Mouse (Mus musculus) heart, postnatal 25 days (tissue): Measurements from ENCODE around the gene Stxbp4. TPM values are rescaled to one million over a fixed set of nuclear protein-coding genes. Genes with fewer than 3 reads are reported as not detected.

Experiments
- DNase-seq: peaks from one replicate; pipeline ENCODE4 v3.0.0; 2022; ENCODE audit warnings: low spot score
- intact Hi-C: fragments of 180-260 bp; cut with DNase I; formaldehyde crosslinking; loops from one replicate; pipeline ENCODE4 v1.15.1; 2025
- total RNA-seq, 2 experiments: library from RNA; stranded (reverse); gene quantifications; 2 replicates each; pipeline ENCODE4 v1.2.3; 2021

Gene Stxbp4
- total RNA-seq, 2 experiments from 2014 or later, result 5.0 to 5.8 TPM

DNA sequence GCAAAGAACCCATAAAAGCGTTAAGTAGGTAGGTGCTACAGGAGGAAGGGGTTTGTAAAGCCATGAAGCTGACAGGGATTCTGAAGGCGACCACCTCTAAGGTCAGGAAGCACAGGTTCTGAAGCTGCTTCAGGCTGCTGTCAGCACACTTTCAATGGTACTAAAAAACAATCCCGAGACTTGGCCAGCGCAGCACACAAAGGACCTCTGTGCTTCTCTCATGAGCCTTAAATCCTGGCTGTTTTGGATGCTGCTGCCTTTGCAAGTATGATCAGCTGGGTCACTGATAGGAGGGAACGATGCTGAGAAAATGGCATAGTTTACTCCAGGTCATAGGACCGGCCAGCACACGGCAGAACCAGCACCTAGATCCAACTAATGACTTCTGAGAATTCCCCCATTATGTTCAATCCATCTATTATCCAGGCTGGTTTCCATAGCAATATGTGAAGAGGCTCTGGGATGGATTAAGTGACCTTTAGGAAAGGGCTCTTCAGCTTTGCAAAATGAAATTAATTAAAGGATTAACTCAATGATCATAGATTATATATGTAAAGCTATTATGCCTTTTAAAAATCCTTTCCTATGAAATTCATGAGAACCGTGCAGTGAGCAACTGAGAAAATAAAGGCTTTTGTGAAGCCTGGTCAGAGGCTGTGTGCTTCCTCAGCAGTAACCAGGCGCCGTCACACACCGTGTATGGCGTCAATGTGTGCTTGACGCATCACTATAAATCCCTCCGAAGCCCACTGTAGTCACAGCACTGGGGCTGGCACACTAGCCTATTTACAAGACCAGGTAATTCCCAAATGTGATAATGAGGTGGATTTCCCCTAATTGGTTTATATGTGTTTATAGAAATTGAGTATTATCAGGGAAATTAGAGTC lies 152.9 kb downstream of the Stxbp4 start:
- DNase-seq, result no peak
- intact Hi-C loops, result no loop called here

DNA sequence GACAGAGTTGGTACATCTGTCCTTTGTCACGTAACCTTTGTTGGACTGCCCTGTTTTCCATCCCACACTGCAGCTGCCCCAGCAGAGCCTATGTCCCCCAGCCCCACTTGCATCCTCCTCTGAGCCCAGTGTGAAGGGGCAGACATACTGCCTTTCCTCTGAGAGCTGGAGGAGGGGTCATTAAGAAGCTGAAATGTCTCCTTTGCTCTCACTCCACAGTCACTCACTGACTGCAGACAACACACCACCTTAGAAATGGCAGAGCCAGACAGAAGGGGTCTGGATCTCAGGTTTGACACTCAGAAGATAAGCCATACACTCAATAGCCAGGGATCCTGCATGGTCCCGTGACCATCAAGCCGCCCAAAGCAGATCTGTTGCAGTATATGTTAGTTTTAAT lies 154.1 kb downstream of the Stxbp4 start:
- no peak for DNase-seq
- intact Hi-C loops, result no loop called here

DNA sequence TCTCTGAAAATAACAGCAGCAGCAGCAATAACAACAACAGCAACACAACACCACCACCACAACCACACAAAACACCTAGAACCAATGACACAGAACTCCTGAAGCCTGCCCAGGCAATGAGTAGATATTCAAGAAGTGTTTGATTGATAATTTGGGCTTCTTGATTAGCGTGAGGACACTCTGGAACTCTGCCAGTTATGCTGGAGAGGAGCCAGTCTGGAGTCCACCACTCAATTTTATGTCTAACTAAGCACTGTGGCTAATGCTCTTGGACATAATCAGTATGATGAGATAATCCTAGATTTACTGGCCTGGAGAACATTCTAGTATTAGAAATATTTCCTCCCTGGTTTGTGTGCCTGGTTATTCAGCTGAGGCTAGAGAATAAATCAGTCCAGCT lies 156.1 kb downstream of the Stxbp4 start:
- no peak for DNase-seq
- intact Hi-C loops, result no loop called here

DNA sequence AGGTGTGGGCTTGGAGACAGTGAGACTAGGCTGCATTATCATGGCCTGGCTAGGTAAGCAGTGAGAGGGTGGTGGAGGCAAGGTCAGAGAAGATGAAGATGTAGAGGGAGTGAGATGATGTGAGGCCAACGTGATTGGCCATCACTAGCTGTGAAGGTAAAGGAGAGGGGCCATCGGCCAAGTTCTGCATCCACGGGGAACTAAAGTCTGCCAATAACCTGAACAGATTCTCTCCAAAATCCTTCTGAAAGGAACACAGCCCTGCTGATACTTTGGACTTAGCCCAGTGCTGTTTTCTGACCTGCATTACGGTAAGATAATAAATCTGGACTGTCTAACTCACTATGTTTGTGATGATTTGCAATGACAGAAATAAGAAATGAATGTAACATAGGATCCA lies 167.6 kb downstream of the Stxbp4 start:
- intact Hi-C loops, result no loop called here
- DNase-seq, result no peak

DNA sequence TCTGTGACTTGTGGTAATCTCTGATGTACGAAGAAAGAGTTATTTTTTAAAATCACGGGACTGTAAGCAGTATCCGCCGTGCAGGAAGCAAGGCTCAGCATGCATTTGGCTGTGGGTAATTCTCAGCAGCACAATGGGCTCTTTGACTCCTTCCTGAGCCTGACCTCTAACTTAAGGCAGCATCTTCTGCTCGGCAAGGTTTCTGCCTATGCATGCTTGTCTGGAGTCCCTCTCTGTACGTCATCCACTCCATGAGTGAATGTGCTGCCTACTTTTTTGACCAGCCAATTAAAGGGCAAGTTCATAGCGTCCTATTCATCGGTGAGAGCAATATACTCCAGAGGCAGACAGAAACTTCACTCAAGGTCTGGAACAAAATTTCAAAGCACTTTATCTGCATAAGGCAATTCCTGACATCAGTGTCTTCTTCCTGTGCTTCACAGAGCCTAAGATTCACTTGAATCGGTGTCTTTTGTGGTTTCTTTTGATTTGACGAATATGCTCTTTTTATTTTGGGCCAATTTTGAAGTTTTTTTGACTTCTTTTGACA lies 173.8 kb downstream of the Stxbp4 start:
- DNase-seq, result no peak

DNA sequence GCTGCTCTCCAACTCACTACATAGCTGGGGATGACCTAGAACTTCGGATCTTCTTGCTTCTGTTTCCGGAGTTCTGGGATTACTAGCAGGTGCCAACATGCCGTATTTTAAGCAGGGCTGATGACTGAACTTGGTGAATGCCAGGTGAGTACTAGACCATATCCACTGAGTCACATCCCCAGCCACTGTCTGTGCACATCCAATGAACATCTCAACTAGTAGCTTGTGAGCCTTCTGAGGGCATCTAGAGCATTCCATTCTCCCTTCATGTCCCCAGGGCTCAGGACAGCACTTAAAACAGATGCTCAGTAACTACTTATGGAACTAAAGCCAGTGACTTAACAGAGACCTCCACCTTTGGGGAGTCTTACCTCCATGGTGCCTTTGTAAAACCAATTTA lies 177.4 kb downstream of the Stxbp4 start:
- no peak for DNase-seq
- intact Hi-C loops, result no loop called here

More for the DNA sequence above, 173.8 kb downstream of the Stxbp4 start:
- intact Hi-C loops, result no loop called here

DNA sequence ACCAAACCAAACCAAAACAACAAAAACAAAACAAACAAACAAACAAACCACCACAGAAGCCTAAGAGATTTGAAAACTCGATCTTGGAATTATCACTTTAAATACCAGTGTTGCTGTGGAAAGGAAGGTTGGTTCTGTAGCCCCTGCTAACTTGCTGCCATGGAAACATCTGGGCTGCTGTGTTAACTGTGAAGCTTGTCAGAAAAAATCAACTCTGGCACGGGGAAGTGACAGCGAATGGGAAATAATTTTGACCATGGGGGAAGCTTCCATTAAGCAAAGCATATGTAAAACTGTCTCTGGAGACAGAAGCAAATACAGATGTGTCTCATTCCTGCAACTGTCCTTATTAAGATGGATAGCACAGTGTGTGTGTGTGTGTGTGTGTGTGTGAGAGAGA lies 185.8 kb downstream of the Stxbp4 start:
- no peak for DNase-seq
- intact Hi-C loops, result no loop called here

DNA sequence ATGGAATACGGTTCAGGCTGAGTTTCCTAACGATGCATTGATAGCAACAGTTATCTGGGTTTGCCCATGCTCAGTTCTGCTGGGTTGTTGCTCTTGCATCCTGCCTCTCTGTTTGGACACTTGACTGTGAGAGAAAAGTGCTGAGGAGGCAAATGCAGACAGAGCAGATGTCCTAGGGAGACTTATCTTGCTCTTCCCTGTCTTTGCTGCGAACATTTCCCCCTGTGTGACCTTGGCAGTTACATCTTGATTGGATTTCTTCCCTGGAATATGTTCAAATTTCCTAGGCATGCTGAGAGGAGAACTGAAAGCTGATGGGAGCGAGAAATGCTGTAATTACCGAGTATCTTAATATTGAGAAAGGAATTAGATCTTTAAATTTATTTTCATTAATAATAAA lies 186.4 kb downstream of the Stxbp4 start:
- intact Hi-C loops, result no loop called here
- no peak for DNase-seq

DNA sequence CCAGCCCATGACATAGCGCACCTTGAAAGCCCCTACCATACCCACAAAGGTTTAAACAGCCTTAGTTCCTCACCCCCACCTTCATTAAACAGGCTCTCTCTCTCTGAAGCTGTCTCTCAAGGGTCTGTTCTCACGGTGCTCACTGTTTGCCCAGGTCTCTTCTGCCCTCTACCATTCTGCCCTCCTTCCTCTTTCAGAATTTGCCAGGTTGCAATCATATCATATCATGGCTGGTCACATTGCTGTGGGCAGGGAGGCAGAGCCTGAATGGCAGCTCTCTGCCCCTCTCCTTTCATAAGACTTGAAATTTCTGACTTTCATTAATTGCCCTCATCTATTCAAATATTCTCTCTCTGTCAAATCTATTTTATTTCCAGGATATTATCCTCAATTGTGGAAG lies 195.4 kb downstream of the Stxbp4 start:
- intact Hi-C loops, result no loop called here
- DNase-seq, result no peak

DNA sequence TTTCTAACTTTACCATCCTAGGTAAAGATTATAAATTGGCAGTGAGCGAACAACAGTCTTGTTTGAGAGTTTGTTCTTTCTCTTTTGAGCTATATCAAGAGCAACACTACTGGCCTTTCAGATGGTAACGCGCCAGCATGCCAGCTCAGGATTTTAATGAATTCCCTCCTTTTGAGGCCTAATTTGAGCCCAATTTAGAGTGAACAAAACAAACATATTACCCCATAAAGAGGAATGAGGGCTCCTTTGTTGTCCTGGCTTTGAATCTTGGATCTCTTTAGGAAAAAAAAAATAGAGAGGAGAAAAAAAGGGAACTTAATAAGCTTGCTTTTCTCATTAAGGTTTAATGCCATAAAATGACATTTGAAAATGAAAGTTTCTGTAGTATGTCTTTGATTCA lies 197.0 kb downstream of the Stxbp4 start:
- DNase-seq, result no peak
- intact Hi-C loops, result no loop called here

DNA sequence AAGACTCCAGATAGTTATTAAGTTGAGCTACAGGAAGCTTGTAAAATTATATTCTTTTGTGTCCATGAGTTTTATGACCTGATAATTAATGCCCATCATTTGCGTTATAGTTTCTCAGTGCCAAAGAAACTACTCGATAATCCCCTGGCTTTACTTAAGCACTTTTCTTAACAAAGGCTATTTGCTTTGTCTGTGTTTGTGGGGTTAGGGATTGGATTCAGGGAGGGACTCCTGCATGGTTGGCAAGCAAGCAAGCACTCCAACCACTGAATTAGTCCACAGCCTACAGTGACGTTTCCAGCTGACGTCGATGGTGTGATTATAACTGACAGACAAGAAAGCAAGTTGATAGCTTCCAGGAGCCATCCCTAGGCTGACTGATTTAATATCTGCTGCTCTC lies 199.1 kb downstream of the Stxbp4 start:
- no peak for DNase-seq
- intact Hi-C loops, result no loop called here

Other genes with a start within 250 kb of the Stxbp4 start
- 10 to 100 TPM; 16.3 to 25.0 TPM for gene Hlf, start 247.2 kb downstream of the Stxbp4 start, total RNA-seq
- gene Cox11, start 89 bp upstream of the Stxbp4 start, total RNA-seq, result 10 to 100 TPM; 24.7 to 25.5 TPM
- gene Tom1l1, start 50.3 kb upstream of the Stxbp4 start, total RNA-seq, result 10 to 100 TPM; 15.1 to 19.8 TPM